Mouse (Mus musculus): ENCODE results near the gene Kcnq1. TPM values are rescaled to one million over a fixed set of nuclear protein-coding genes. Genes with fewer than 3 reads are reported as not detected.

Kcnq1 gene
- polyA plus RNA-seq, 1 experiment from 2014 or later, result 1.5 TPM

- no peaks in the 10 kb centered on the region for H3K27me3 ChIP-seq (ENCODE audit: control insufficient read depth, insufficient read depth, low read length)
- no peaks in the 10 kb centered on the region for H3K9me3 ChIP-seq (ENCODE audit: control insufficient read depth, low read length)
- H3K36me3 ChIP-seq (ENCODE audit: control insufficient read depth, insufficient read depth, low read length), result no peaks in the 10 kb centered on the region
- 68% methylated on average over 8 of the region's 8 CpGs for WGBS
- H3K4me2 ChIP-seq (ENCODE audit: low read depth, low read length, severe bottlenecking), result no peak overlapping the region
- no peak for DNase-seq (ENCODE audit: low spot score)
- H3K4me3 ChIP-seq (ENCODE audit: low read depth, low read length), result no peak overlapping the region
- no peak overlapping the region for H3K27ac ChIP-seq (ENCODE audit: low read depth, low read length)
- peaks cover 9% of the 10 kb centered on the region for H3K4me1 ChIP-seq (replicated peaks; ENCODE audit: control insufficient read depth, insufficient read depth, low read length)
- no peak overlapping the region for H3K9ac ChIP-seq (ENCODE audit: low read length)
- ATAC-seq (replicated peaks; ENCODE audit: low FRiP score), result no peak
Measured at GRCm38 (mm10) chr7:143286532-143287290, 180.5 kb downstream of the Kcnq1 start.

- H3K27me3 ChIP-seq (ENCODE audit: control insufficient read depth, insufficient read depth, low read length), result no peaks in the 10 kb centered on the region
- ATAC-seq (replicated peaks; ENCODE audit: low FRiP score) (no peak), DNase-seq (ENCODE audit: low spot score) (no peak)
- H3K27ac ChIP-seq (ENCODE audit: low read depth, low read length), result no peak overlapping the region
- WGBS, result 79% methylated on average over 7 of the region's 7 CpGs
- H3K36me3 ChIP-seq (ENCODE audit: control insufficient read depth, insufficient read depth, low read length), result no peaks in the 10 kb centered on the region
- H3K4me2 ChIP-seq (ENCODE audit: low read depth, low read length, severe bottlenecking), result no peak overlapping the region
- no peaks in the 10 kb centered on the region for H3K9me3 ChIP-seq (ENCODE audit: control insufficient read depth, low read length)
- H3K4me1 ChIP-seq (replicated peaks; ENCODE audit: control insufficient read depth, insufficient read depth, low read length), result peaks cover 9% of the 10 kb centered on the region
- H3K4me3 ChIP-seq (ENCODE audit: low read depth, low read length), result no peak overlapping the region
- no peak overlapping the region for H3K9ac ChIP-seq (ENCODE audit: low read length)
Measured at GRCm38 (mm10) chr7:143288135-143288534, 182.0 kb downstream of the Kcnq1 start.

GRCm38 (mm10) chr7:143289082-143289849, 183.1 kb downstream of the Kcnq1 start:
- Histone ChIP-seq H3K27me3 (ENCODE audit: control insufficient read depth, insufficient read depth, low read length) (no peaks in the 10 kb centered on the region), H3K4me1 (replicated peaks; ENCODE audit: control insufficient read depth, insufficient read depth, low read length) (peaks cover 9% of the 10 kb centered on the region), H3K36me3 (ENCODE audit: control insufficient read depth, insufficient read depth, low read length) (no peaks in the 10 kb centered on the region), H3K4me2 (ENCODE audit: low read depth, low read length, severe bottlenecking) (no peak overlapping the region), H3K9me3 (ENCODE audit: control insufficient read depth, low read length) (no peaks in the 10 kb centered on the region), H3K4me3 (ENCODE audit: low read depth, low read length) (no peak overlapping the region), H3K9ac (ENCODE audit: low read length) (no peak overlapping the region), H3K27ac (ENCODE audit: low read depth, low read length) (no peak overlapping the region)
- no peak for DNase-seq (ENCODE audit: low spot score)
- WGBS, result 58% methylated on average over 3 of the region's 3 CpGs
- no peak for ATAC-seq (replicated peaks; ENCODE audit: low FRiP score)

- H3K4me3 ChIP-seq (ENCODE audit: low read depth, low read length), result peak overlapping the region; percentile 55
- H3K36me3 ChIP-seq (ENCODE audit: control insufficient read depth, insufficient read depth, low read length), result no peaks in the 10 kb centered on the region
- no peaks in the 10 kb centered on the region for H3K9me3 ChIP-seq (ENCODE audit: control insufficient read depth, low read length)
- WGBS, result 52% methylated on average over 20 of the region's 20 CpGs
- H3K9ac ChIP-seq (ENCODE audit: low read length), result peak overlapping the region; percentile 66
- H3K27ac ChIP-seq (ENCODE audit: low read depth, low read length), result no peak overlapping the region
- H3K4me2 ChIP-seq (ENCODE audit: low read depth, low read length, severe bottlenecking), result peak overlapping the region; percentile 55
- peaks cover 2% of the 10 kb centered on the region; the same call in 1 of the 2 replicates for H3K4me1 ChIP-seq (replicated peaks; ENCODE audit: control insufficient read depth, insufficient read depth, low read length)
- DNase-seq (ENCODE audit: low spot score), result no peak
- ATAC-seq (replicated peaks; ENCODE audit: low FRiP score), result no peak
- H3K27me3 ChIP-seq (ENCODE audit: control insufficient read depth, insufficient read depth, low read length), result no peaks in the 10 kb centered on the region
Measured at GRCm38 (mm10) chr7:143294690-143295355, 188.7 kb downstream of the Kcnq1 start.

GRCm38 (mm10) chr7:143295356-143296000, 189.3 kb downstream of the Kcnq1 start:
- no peaks in the 10 kb centered on the region for H3K36me3 ChIP-seq (ENCODE audit: control insufficient read depth, insufficient read depth, low read length)

GRCm38 (mm10) chr7:143296001-143296379, 189.8 kb downstream of the Kcnq1 start:
- 57% methylated on average over 20 of the region's 20 CpGs for WGBS
- no peaks in the 10 kb centered on the region for H3K27me3 ChIP-seq (ENCODE audit: control insufficient read depth, insufficient read depth, low read length)
- no peaks in the 10 kb centered on the region for H3K9me3 ChIP-seq (ENCODE audit: control insufficient read depth, low read length)
- no peak overlapping the region; the same call in 1 of the 2 replicates for H3K27ac ChIP-seq (ENCODE audit: low read depth, low read length)
- no peaks in the 10 kb centered on the region for H3K36me3 ChIP-seq (ENCODE audit: control insufficient read depth, insufficient read depth, low read length)
- peak overlapping the region; percentile 55 for H3K4me2 ChIP-seq (ENCODE audit: low read depth, low read length, severe bottlenecking)
- ATAC-seq (replicated peaks; ENCODE audit: low FRiP score) (peak; percentile 23; the same call in 1 of the 2 replicates), DNase-seq (ENCODE audit: low spot score) (no peak)
- peak overlapping the region; percentile 55 for H3K4me3 ChIP-seq (ENCODE audit: low read depth, low read length)
- H3K4me1 ChIP-seq (replicated peaks; ENCODE audit: control insufficient read depth, insufficient read depth, low read length), result 0 out of 2 replicates have a peak, but pooled peaks cover 3% of the 10 kb centered on the region
- peak overlapping the region; percentile 66 for H3K9ac ChIP-seq (ENCODE audit: low read length)

More at GRCm38 (mm10) chr7:143295356-143296000, 189.3 kb downstream of the Kcnq1 start:
- 0 out of 2 replicates have a peak, but pooled peaks cover 3% of the 10 kb centered on the region for H3K4me1 ChIP-seq (replicated peaks; ENCODE audit: control insufficient read depth, insufficient read depth, low read length)
- peak overlapping the region; percentile 66 for H3K9ac ChIP-seq (ENCODE audit: low read length)
- H3K27me3 ChIP-seq (ENCODE audit: control insufficient read depth, insufficient read depth, low read length), result no peaks in the 10 kb centered on the region
- H3K27ac ChIP-seq (ENCODE audit: low read depth, low read length), result no peak overlapping the region; the same call in 1 of the 2 replicates
- H3K4me2 ChIP-seq (ENCODE audit: low read depth, low read length, severe bottlenecking), result peak overlapping the region; percentile 55
- peak; percentile 61 for DNase-seq (ENCODE audit: low spot score)
- no peak for ATAC-seq (replicated peaks; ENCODE audit: low FRiP score)
- 48% methylated on average over 47 of the region's 47 CpGs for WGBS
- H3K9me3 ChIP-seq (ENCODE audit: control insufficient read depth, low read length), result no peaks in the 10 kb centered on the region
- peak overlapping the region; percentile 55 for H3K4me3 ChIP-seq (ENCODE audit: low read depth, low read length)

GRCm38 (mm10) chr7:143296384-143296801, 190.2 kb downstream of the Kcnq1 start:
- Histone ChIP-seq H3K4me1 (replicated peaks; ENCODE audit: control insufficient read depth, insufficient read depth, low read length) (0 out of 2 replicates have a peak, but pooled peaks cover 3% of the 10 kb centered on the region), H3K9ac (ENCODE audit: low read length) (peak overlapping the region; percentile 66; the same call in 1 of the 2 replicates), H3K9me3 (ENCODE audit: control insufficient read depth, low read length) (no peaks in the 10 kb centered on the region), H3K27ac (ENCODE audit: low read depth, low read length) (no peak overlapping the region; the same call in 1 of the 2 replicates), H3K4me2 (ENCODE audit: low read depth, low read length, severe bottlenecking) (peak overlapping the region; percentile 55; the same call in 1 of the 2 replicates), H3K36me3 (ENCODE audit: control insufficient read depth, insufficient read depth, low read length) (no peaks in the 10 kb centered on the region), H3K4me3 (ENCODE audit: low read depth, low read length) (peak overlapping the region; percentile 55), H3K27me3 (ENCODE audit: control insufficient read depth, insufficient read depth, low read length) (no peaks in the 10 kb centered on the region)
- 63% methylated on average over 17 of the region's 17 CpGs for WGBS
- DNase-seq (ENCODE audit: low spot score) (peak; percentile 88), ATAC-seq (replicated peaks; ENCODE audit: low FRiP score) (peak; percentile 96)

GRCm38 (mm10) chr7:143300037-143300436, 193.9 kb downstream of the Kcnq1 start:
- Histone ChIP-seq H3K27ac (ENCODE audit: low read depth, low read length) (no peak overlapping the region), H3K4me2 (ENCODE audit: low read depth, low read length, severe bottlenecking) (no peak overlapping the region)

More at GRCm38 (mm10) chr7:143300037-143300436, 193.9 kb downstream of the Kcnq1 start:
- Histone ChIP-seq H3K4me1 (replicated peaks; ENCODE audit: control insufficient read depth, insufficient read depth, low read length) (0 out of 2 replicates have a peak, but pooled peaks cover 3% of the 10 kb centered on the region), H3K9me3 (ENCODE audit: control insufficient read depth, low read length) (no peaks in the 10 kb centered on the region), H3K36me3 (ENCODE audit: control insufficient read depth, insufficient read depth, low read length) (no peaks in the 10 kb centered on the region), H3K9ac (ENCODE audit: low read length) (no peak overlapping the region), H3K27me3 (ENCODE audit: control insufficient read depth, insufficient read depth, low read length) (no peaks in the 10 kb centered on the region), H3K4me3 (ENCODE audit: low read depth, low read length) (no peak overlapping the region)
- 48% methylated on average over 7 of the region's 7 CpGs for WGBS
- DNase-seq (ENCODE audit: low spot score), result no peak
- no peak for ATAC-seq (replicated peaks; ENCODE audit: low FRiP score)

Data from forebrain, embryonic 11.5 days (tissue).